Mouse (Mus musculus) kidney, embryonic 14.5 days (tissue): ENCODE data around the gene Cherp. TPM values are rescaled to one million over a fixed set of nuclear protein-coding genes. Genes with fewer than 3 reads are reported as not detected.

Source experiments
- ATAC-seq: fragments of 200-750 bp; cut with Nextera tagmentation; 2 replicates; pipeline ENCODE4 v1.8.0; 2017; ENCODE audit warnings: moderate number of reproducible peaks, mild to moderate bottlenecking, moderate TSS enrichment, moderate library complexity; ENCODE audit not compliant: low FRiP score, low TSS enrichment
- H3K27ac ChIP-seq: fragments of 300-500 bp; sonication (generic); 2 replicates; pipeline ENCODE4 v1.5.1; 2014; ENCODE audit warnings: low read depth, mild to moderate bottlenecking, low read length, moderate library complexity, mixed read lengths
- H3K27me3 ChIP-seq: fragments of 300-500 bp; sonication (generic); 2 replicates; pipeline ENCODE4 v1.6.1; 2014; ENCODE audit warnings: mild to moderate bottlenecking, low read length; ENCODE audit not compliant: control insufficient read depth, insufficient read depth
- H3K36me3 ChIP-seq: fragments of 300-500 bp; sonication (generic); 2 replicates; pipeline ENCODE4 v1.6.1; 2014; ENCODE audit warnings: low read length, mixed read lengths; ENCODE audit not compliant: control insufficient read depth, insufficient read depth
- H3K4me1 ChIP-seq: fragments of 300-500 bp; sonication (generic); 2 replicates; pipeline ENCODE4 v1.6.1; 2014; ENCODE audit warnings: low read length, mixed read lengths; ENCODE audit not compliant: control insufficient read depth, insufficient read depth
- H3K4me2 ChIP-seq: fragments of 300-500 bp; sonication (generic); replicated peaks from 2 replicates; pipeline ENCODE4 v1.6.1; 2014; ENCODE audit warnings: low read depth, mild to moderate bottlenecking, low read length
- H3K4me3 ChIP-seq: fragments of 300-500 bp; sonication (generic); 2 replicates; pipeline ENCODE4 v1.5.1; 2014; ENCODE audit warnings: mild to moderate bottlenecking, low read length
- H3K9ac ChIP-seq: fragments of 300-500 bp; sonication (generic); 2 replicates; pipeline ENCODE4 v1.6.1; 2014; ENCODE audit warnings: low read depth, mild to moderate bottlenecking, low read length, moderate library complexity
- H3K9me3 ChIP-seq: fragments of 300-500 bp; sonication (generic); 2 replicates; pipeline ENCODE4 v1.6.1; 2016; ENCODE audit warnings: low read length; ENCODE audit not compliant: control insufficient read depth
- WGBS: fragments of 180-500 bp; shearing (Covaris S2); extraction: QIAGEN DNeasy Blood & Tissue Kit; methylation state at CpG from one replicate; pipeline ENCODE4 v1.1.7; 2014; 5-methylcytosine and 5-hydroxymethylcytosine counted together
- polyA plus RNA-seq: library from polyadenylated mRNA; unstranded; fragments of >200 nt; fragmentation: Nextera tagmentation; extraction: Ambion mirVana; gene quantifications from 2 replicates; pipeline ENCODE4 v1.2.1, GENCODE M21; 2014

The Cherp gene
- polyA plus RNA-seq, 1 experiment from 2014 or later: 72.0 TPM

GRCm38 (mm10) chr8:72491017-72491416 lies 16.0 kb upstream of the Cherp start:
- no peak for ATAC-seq
- H3K9ac ChIP-seq: peak overlapping the region; percentile 86; the same call in 1 of the 2 replicates

GRCm38 (mm10) chr8:72487014-72487413 lies 12.0 kb upstream of the Cherp start:
- peaks cover 57% of the 10 kb centered on the region for H3K36me3 ChIP-seq
- no peak overlapping the region for H3K27ac ChIP-seq
- no peaks in the 10 kb centered on the region for H3K9me3 ChIP-seq
- no peak for ATAC-seq
- no peak overlapping the region for H3K4me2 ChIP-seq
- no peak overlapping the region for H3K4me3 ChIP-seq
- H3K4me1 ChIP-seq: no peaks in the 10 kb centered on the region; the same call in 1 of the 2 replicates
- no peaks in the 10 kb centered on the region for H3K27me3 ChIP-seq
- H3K9ac ChIP-seq: no peak overlapping the region

More at GRCm38 (mm10) chr8:72491017-72491416, 16.0 kb upstream of the Cherp start:
- H3K4me3 ChIP-seq: peak overlapping the region; percentile 92; the same call in 1 of the 2 replicates
- no peak overlapping the region for H3K27ac ChIP-seq
- H3K4me1 ChIP-seq: peaks cover 11% of the 10 kb centered on the region
- peaks cover 43% of the 10 kb centered on the region for H3K36me3 ChIP-seq
- no peaks in the 10 kb centered on the region for H3K9me3 ChIP-seq
- no peaks in the 10 kb centered on the region for H3K27me3 ChIP-seq
- WGBS: 78% methylated on average over 2 of the region's 2 CpGs
- peak overlapping the region; percentile 90 for H3K4me2 ChIP-seq

- H3K4me2 ChIP-seq: no peak overlapping the region
- 90% methylated on average over 6 of the region's 6 CpGs for WGBS
- no peak for ATAC-seq
- H3K9me3 ChIP-seq: no peaks in the 10 kb centered on the region
- no peak overlapping the region for H3K9ac ChIP-seq
- H3K27me3 ChIP-seq: no peaks in the 10 kb centered on the region
- H3K27ac ChIP-seq: no peak overlapping the region
- H3K4me3 ChIP-seq: no peak overlapping the region
- H3K36me3 ChIP-seq: peaks cover 65% of the 10 kb centered on the region
- no peaks in the 10 kb centered on the region for H3K4me1 ChIP-seq
Observed at GRCm38 (mm10) chr8:72485456-72486199, 10.6 kb upstream of the Cherp start.

GRCm38 (mm10) chr8:72470684-72471083 lies 4.3 kb downstream of the Cherp start:
- no peak for ATAC-seq
- 0 out of 2 replicates have a peak, but pooled peaks cover 6% of the 10 kb centered on the region for H3K4me1 ChIP-seq
- WGBS: 96% methylated on average over 7 of the region's 7 CpGs
- no peak overlapping the region for H3K9ac ChIP-seq
- H3K9me3 ChIP-seq: no peaks in the 10 kb centered on the region
- no peak overlapping the region for H3K4me2 ChIP-seq
- H3K4me3 ChIP-seq: no peak overlapping the region
- H3K36me3 ChIP-seq: peaks cover 76% of the 10 kb centered on the region
- H3K27me3 ChIP-seq: no peaks in the 10 kb centered on the region
- no peak overlapping the region for H3K27ac ChIP-seq

- no peaks in the 10 kb centered on the region for H3K9me3 ChIP-seq
- 0 out of 2 replicates have a peak, but pooled peaks cover 6% of the 10 kb centered on the region for H3K4me1 ChIP-seq
- no peaks in the 10 kb centered on the region for H3K27me3 ChIP-seq
- H3K4me3 ChIP-seq: no peak overlapping the region
- WGBS: 94% methylated on average over 8 of the region's 8 CpGs
- ATAC-seq: no peak
- H3K27ac ChIP-seq: no peak overlapping the region
- no peak overlapping the region for H3K9ac ChIP-seq
- peaks cover 83% of the 10 kb centered on the region for H3K36me3 ChIP-seq
- H3K4me2 ChIP-seq: no peak overlapping the region
Observed at GRCm38 (mm10) chr8:72469984-72470383, 5.0 kb downstream of the Cherp start.

GRCm38 (mm10) chr8:72469243-72469642 lies 5.8 kb downstream of the Cherp start:
- H3K9ac ChIP-seq: no peak overlapping the region
- H3K4me2 ChIP-seq: no peak overlapping the region
- no peaks in the 10 kb centered on the region for H3K9me3 ChIP-seq
- no peak overlapping the region for H3K27ac ChIP-seq
- H3K27me3 ChIP-seq: no peaks in the 10 kb centered on the region
- WGBS: 97% methylated on average over 2 of the region's 2 CpGs
- no peak overlapping the region for H3K4me3 ChIP-seq
- H3K4me1 ChIP-seq: 0 out of 2 replicates have a peak, but pooled peaks cover 5% of the 10 kb centered on the region
- peaks cover 90% of the 10 kb centered on the region for H3K36me3 ChIP-seq
- no peak for ATAC-seq

GRCm38 (mm10) chr8:72464211-72464610 lies 10.8 kb downstream of the Cherp start:
- Histone ChIP-seq H3K27ac (no peak overlapping the region), H3K4me1 (no peaks in the 10 kb centered on the region), H3K27me3 (no peaks in the 10 kb centered on the region), H3K9me3 (no peaks in the 10 kb centered on the region), H3K9ac (no peak overlapping the region), H3K4me2 (no peak overlapping the region), H3K36me3 (peaks cover 99% of the 10 kb centered on the region), H3K4me3 (no peak overlapping the region)
- ATAC-seq: no peak
- 96% methylated on average over 10 of the region's 10 CpGs for WGBS

- Histone ChIP-seq H3K9me3 (no peaks in the 10 kb centered on the region), H3K27ac (no peak overlapping the region), H3K4me3 (no peak overlapping the region), H3K9ac (no peak overlapping the region), H3K27me3 (no peaks in the 10 kb centered on the region), H3K4me1 (no peaks in the 10 kb centered on the region), H3K36me3 (peaks cover 77% of the 10 kb centered on the region), H3K4me2 (no peak overlapping the region)
- WGBS: 92% methylated on average over 4 of the region's 4 CpGs
- ATAC-seq: no peak
Observed at GRCm38 (mm10) chr8:72459881-72460533, 15.0 kb downstream of the Cherp start.

GRCm38 (mm10) chr8:72458457-72458856 lies 16.6 kb downstream of the Cherp start:
- no peaks in the 10 kb centered on the region for H3K4me1 ChIP-seq
- H3K9me3 ChIP-seq: no peaks in the 10 kb centered on the region; the same call in 1 of the 2 replicates
- 91% methylated on average over 6 of the region's 6 CpGs for whole genome bisulfite sequencing
- peaks cover 74% of the 10 kb centered on the region for H3K36me3 ChIP-seq
- H3K4me3 ChIP-seq: no peak overlapping the region
- no peak for ATAC-seq
- no peak overlapping the region for H3K27ac ChIP-seq
- no peak overlapping the region for H3K9ac ChIP-seq
- no peaks in the 10 kb centered on the region for H3K27me3 ChIP-seq
- no peak overlapping the region for H3K4me2 ChIP-seq
